Mouse (Mus musculus) MEL (cell line): ENCODE results near the gene Trappc6a. TPM values are rescaled to one million over a fixed set of nuclear protein-coding genes. Genes with fewer than 3 reads are reported as not detected.

Source experiments
- DNase-seq: peaks from one replicate; pipeline ENCODE4 v3.0.0; 2011; ENCODE audit warnings: low read depth, low spot score
- H3K27ac ChIP-seq: 2 replicates; pipeline ENCODE4 v1.5.1; 2012; ENCODE audit warnings: low read depth, mild to moderate bottlenecking, control low read depth, low read length, moderate library complexity; ENCODE audit not compliant: control insufficient read depth
- H3K27me3 ChIP-seq, 2 experiments: fragments of 150-350 bp in 1 of 2; sonication (generic) in 1 of 2; 2 replicates each; pipeline ENCODE4 v1.6.1; 2012; ENCODE audit warnings: low read length in 2 of 2, mild to moderate bottlenecking in 2 of 2, improper control_type of control experiment in 1 of 2, moderate library complexity in 1 of 2; ENCODE audit not compliant: insufficient read depth in 2 of 2, control insufficient read depth in 1 of 2
- H3K36me3 ChIP-seq, 2 experiments: 2 replicates each; pipeline ENCODE4 v1.6.1; 2012 to 2014; ENCODE audit warnings: low read length in 2 of 2, improper control_type of control experiment in 1 of 2, inconsistent platforms in 1 of 2, mild to moderate bottlenecking in 1 of 2; ENCODE audit not compliant: insufficient read depth in 2 of 2, control insufficient read depth in 1 of 2
- H3K4me1 ChIP-seq, 2 experiments: fragments of 150-350 bp in 1 of 2; sonication (generic) in 1 of 2; 2 replicates each; pipeline ENCODE4 v1.6.1; 2012; ENCODE audit warnings: low read length in 2 of 2, improper control_type of control experiment in 1 of 2, mild to moderate bottlenecking in 1 of 2; ENCODE audit not compliant: insufficient read depth in 2 of 2, control insufficient read depth in 1 of 2
- H3K4me3 ChIP-seq, 2 experiments: fragments of 150-350 bp in 1 of 2; sonication (generic) in 1 of 2; 2 replicates each; pipeline ENCODE4 v1.5.1; 2012; ENCODE audit warnings: low read depth in 2 of 2, low read length in 2 of 2, mild to moderate bottlenecking in 2 of 2, moderate library complexity in 2 of 2, control low read depth in 1 of 2, improper control_type of control experiment in 1 of 2; ENCODE audit not compliant: control insufficient read depth in 1 of 2, insufficient read depth in 1 of 2
- H3K79me2 ChIP-seq: 2 replicates; pipeline ENCODE4 v1.6.1; 2012; ENCODE audit warnings: mild to moderate bottlenecking, low read length, moderate library complexity; ENCODE audit not compliant: control insufficient read depth, poor library complexity, insufficient read depth
- H3K9ac ChIP-seq: 2 replicates; pipeline ENCODE4 v1.6.1; 2012; ENCODE audit warnings: low read depth, mild to moderate bottlenecking, control low read depth, low read length, moderate library complexity; ENCODE audit not compliant: control insufficient read depth, poor library complexity, severe bottlenecking
- H3K9me3 ChIP-seq: fragments of 150-350 bp; sonication (generic); replicated peaks from 2 replicates; pipeline ENCODE4 v1.6.1; 2012; ENCODE audit warnings: mild to moderate bottlenecking, low read length, improper control_type of control experiment, moderate library complexity; ENCODE audit not compliant: insufficient read depth
- CTCF ChIP-seq, 3 experiments: IDR thresholded peaks in 2 of 3; conservative IDR thresholded peaks in 1 of 3; 2 replicates each; pipeline ENCODE4 v1.5.1; 2011 to 2012; ENCODE audit warnings: low read length in 3 of 3, low read depth in 2 of 3, mild to moderate bottlenecking in 2 of 3, improper control_type of control experiment in 1 of 3, inconsistent platforms in 1 of 3, mixed read lengths in 1 of 3, moderate library complexity in 1 of 3; ENCODE audit not compliant: control insufficient read depth in 1 of 3, insufficient read depth in 1 of 3, poor library complexity in 1 of 3, severe bottlenecking in 1 of 3
- ETS1 ChIP-seq: IDR thresholded peaks from 2 replicates; pipeline ENCODE4 v1.6.1; 2012; ENCODE audit warnings: low read depth, mild to moderate bottlenecking, inconsistent platforms, low read length, improper control_type of control experiment, moderate library complexity
- GABPA ChIP-seq: IDR thresholded peaks from 2 replicates; pipeline ENCODE4 v1.6.1; 2012; ENCODE audit warnings: low read depth, mild to moderate bottlenecking, inconsistent platforms, low read length, improper control_type of control experiment, moderate library complexity
- MYC ChIP-seq: IDR thresholded peaks from 2 replicates; pipeline ENCODE4 v1.6.1; 2011; ENCODE audit warnings: low read depth, mild to moderate bottlenecking, low read length, improper control_type of control experiment, moderate library complexity
- POLR2A ChIP-seq, 2 experiments: IDR thresholded peaks; 2 replicates each; pipeline ENCODE4 v1.6.1; 2011 to 2012; ENCODE audit warnings: low read length in 2 of 2, mild to moderate bottlenecking in 2 of 2, control low read depth in 1 of 2, improper control_type of control experiment in 1 of 2, low read depth in 1 of 2, moderate library complexity in 1 of 2; ENCODE audit not compliant: control insufficient read depth in 1 of 2, insufficient read depth in 1 of 2, poor library complexity in 1 of 2
- POLR2AphosphoS5 ChIP-seq: IDR thresholded peaks from 2 replicates; pipeline ENCODE4 v1.6.1; 2012; ENCODE audit warnings: low read depth, borderline replicate concordance, mild to moderate bottlenecking, inconsistent platforms, low read length, moderate library complexity, mixed read lengths
- RAD21 ChIP-seq: IDR thresholded peaks from 2 replicates; pipeline ENCODE4 v1.6.1; 2011; ENCODE audit warnings: mild to moderate bottlenecking, low read depth, low read length, improper control_type of control experiment
- SMC3 ChIP-seq: IDR thresholded peaks from 2 replicates; pipeline ENCODE4 v1.6.1; 2011; ENCODE audit warnings: low read depth, low read length, improper control_type of control experiment
- TBP ChIP-seq: IDR thresholded peaks from 2 replicates; pipeline ENCODE4 v1.8.0; 2011; ENCODE audit warnings: low read depth, low read length, improper control_type of control experiment
- TCF12 ChIP-seq: IDR thresholded peaks from 2 replicates; pipeline ENCODE4 v1.6.1; 2014; ENCODE audit warnings: low read depth, mild to moderate bottlenecking, inconsistent platforms, low read length, improper control_type of control experiment, moderate library complexity
- ZC3H11A ChIP-seq: IDR thresholded peaks from 2 replicates; pipeline ENCODE4 v1.6.1; 2012; ENCODE audit warnings: low read depth, mild to moderate bottlenecking, inconsistent platforms, low read length, improper control_type of control experiment
- ZKSCAN1 ChIP-seq: IDR thresholded peaks from 2 replicates; pipeline ENCODE4 v1.6.1; 2012; ENCODE audit warnings: low read depth, mild to moderate bottlenecking, inconsistent platforms, low read length, improper control_type of control experiment, moderate library complexity
- polyA plus RNA-seq, 2 experiments: library from polyadenylated mRNA; stranded (reverse) in 1 of 2; unstranded in 1 of 2; fragments of >175 nt in 1 of 2; fragments of >200 nt in 1 of 2; gene quantifications; 2 replicates each; pipeline versions ENCODE4 v1.2.1 to v1.2.4; 2012; ENCODE audit warnings: low replicate concordance in 2 of 2, low read depth in 1 of 2; ENCODE audit not compliant: insufficient read length in 2 of 2, insufficient read depth in 1 of 2, missing spikeins in 1 of 2
- total RNA-seq: library from RNA; depleted of rRNA; stranded (reverse); fragments of 300-350 nt; gene quantifications from 2 replicates; pipeline ENCODE4 v1.2.3, GENCODE M21; 2012; rRNA removed

The Trappc6a gene
- total and polyA plus RNA-seq, 3 experiments, result 82.8 to 88.2 TPM; not detected in 1

GRCm38 (mm10) chr7:19564455-19564854 lies 56.3 kb downstream of the Trappc6a start:
- no peaks in the 10 kb centered on the region for H3K9me3 ChIP-seq
- H3K79me2 ChIP-seq, result peaks cover 28% of the 10 kb centered on the region
- H3K4me3 ChIP-seq, result peak overlapping the region in 1 of 2 experiments; percentile 10; a peak in 1 of 4 replicates
- TF ChIP-seq TBP (0 out of 2 replicates have a peak, but pooled peaks have one; percentile 3), POLR2A (IDR thresholded peaks at IDR 0.05; ENCODE audit: control insufficient read depth in 1 of 2, insufficient read depth in 1 of 2, low read depth in 1 of 2, low read length in 2 of 2, poor library complexity in 1 of 2) (0 out of 4 replicates have a peak, but pooled peaks of 1 of the 2 experiments have one; percentile 10), GABPA (no peak), RAD21 (peak; percentile 34), POLR2AphosphoS5 (no peak), SMC3 (peak; percentile 28; the same call in 1 of the 2 replicates), ZC3H11A (0 out of 2 replicates have a peak, but pooled peaks have one; percentile 35), TCF12 (no peak), CTCF (IDR thresholded peaks at IDR 0.05 in 2 of 3, conservative IDR thresholded peaks at IDR 0.05 in 1 of 3; ENCODE audit: control insufficient read depth in 1 of 3, insufficient read depth in 1 of 3, low read depth in 2 of 3, low read length in 3 of 3, poor library complexity in 1 of 3, severe bottlenecking in 1 of 3) (peak; percentile 32 to 51 (median 50)), ETS1 (no peak), ZKSCAN1 (no peak), MYC (peak; percentile 17; the same call in 1 of the 2 replicates)
- peaks cover 9 to 31% of the 10 kb centered on the region in 2 experiments; a peak in 3 of 4 replicates for H3K4me1 ChIP-seq
- no peaks in the 10 kb centered on the region for H3K27me3 ChIP-seq
- DNase-seq, result peak; percentile 82
- H3K27ac ChIP-seq, result peak overlapping the region; percentile 96
- peak overlapping the region; percentile 44 for H3K9ac ChIP-seq
- peaks cover 0 to 25% of the 10 kb centered on the region in 2 experiments; a peak in 2 of 4 replicates for H3K36me3 ChIP-seq

Other genes with a start within 250 kb of the Trappc6a start
- gene Vasp, start 236.6 kb upstream of the Trappc6a start, total RNA-seq, result 121 and 130 TPM in 2 replicates
- 100 to 1,000 TPM in 1 of 2 experiments, not detected in 1; 185 TPM for gene Vasp, start 236.6 kb upstream of the Trappc6a start, polyA plus RNA-seq
- not detected in 2 replicates for gene Ppm1n, start 228.3 kb upstream of the Trappc6a start, total RNA-seq
- not detected for gene Ppm1n, start 228.3 kb upstream of the Trappc6a start, polyA plus RNA-seq
- gene Rtn2, start 225.8 kb upstream of the Trappc6a start, total RNA-seq, result 0.27 and 0.52 TPM in 2 replicates
- 1 to 10 TPM in 1 of 2 experiments, not detected in 1; 1.4 TPM for gene Rtn2, start 225.8 kb upstream of the Trappc6a start, polyA plus RNA-seq
- 0.04 and 0.10 TPM in 2 replicates for gene Fosb, start 198.3 kb upstream of the Trappc6a start, total RNA-seq
- gene Fosb, start 198.3 kb upstream of the Trappc6a start, polyA plus RNA-seq, result under 1 TPM in 1 of 2 experiments, not detected in 1; 0.49 TPM
- gene Ercc1, start 163.6 kb upstream of the Trappc6a start, total RNA-seq, result 22.2 and 25.9 TPM in 2 replicates
- 10 to 100 TPM in 1 of 2 experiments, not detected in 1; 37.5 TPM for gene Ercc1, start 163.6 kb upstream of the Trappc6a start, polyA plus RNA-seq
- gene Cd3eap, start 148.9 kb upstream of the Trappc6a start, total RNA-seq, result 26.2 and 43.9 TPM in 2 replicates
- 10 to 100 TPM in 1 of 2 experiments, not detected in 1; 49.8 TPM for gene Cd3eap, start 148.9 kb upstream of the Trappc6a start, polyA plus RNA-seq
- 1.0 and 1.5 TPM in 2 replicates for gene Ppp1r13l, start 148.6 kb upstream of the Trappc6a start, total RNA-seq
- gene Ppp1r13l, start 148.6 kb upstream of the Trappc6a start, polyA plus RNA-seq, result 10 to 100 TPM in 1 of 2 experiments, not detected in 1; 15.9 TPM
- gene Ercc2, start 126.4 kb upstream of the Trappc6a start, total RNA-seq, result 29.4 and 34.4 TPM in 2 replicates
- gene Ercc2, start 126.4 kb upstream of the Trappc6a start, polyA plus RNA-seq, result 10 to 100 TPM in 1 of 2 experiments, not detected in 1; 44.5 TPM
- gene Klc3, start 104.3 kb upstream of the Trappc6a start, total RNA-seq, result 2.7 and 3.6 TPM in 2 replicates
- under 1 TPM in 1 of 2 experiments, not detected in 1; 0.42 TPM for gene Klc3, start 104.3 kb upstream of the Trappc6a start, polyA plus RNA-seq
- gene Ckm, start 103.6 kb upstream of the Trappc6a start, total RNA-seq, result not detected in 2 replicates
- gene Ckm, start 103.6 kb upstream of the Trappc6a start, polyA plus RNA-seq, result not detected
- 4.7 TPM in 2 replicates for gene Mark4, start 49.6 kb upstream of the Trappc6a start, total RNA-seq
- 10 to 100 TPM in 1 of 2 experiments, not detected in 1; 18.5 TPM for gene Mark4, start 49.6 kb upstream of the Trappc6a start, polyA plus RNA-seq
- 0.08 TPM in 1 of 2 replicates, not detected in the other for gene Exoc3l2, start 45.1 kb upstream of the Trappc6a start, total RNA-seq
- gene Exoc3l2, start 45.1 kb upstream of the Trappc6a start, polyA plus RNA-seq, result under 1 TPM in 1 of 2 experiments, not detected in 1; 0.08 TPM
- 5.5 and 6.1 TPM in 2 replicates for gene Bloc1s3, start within 50 bp of the Trappc6a start, total RNA-seq
- gene Bloc1s3, start within 50 bp of the Trappc6a start, polyA plus RNA-seq, result 1 to 10 TPM in 1 of 2 experiments, not detected in 1; 7.5 TPM
- 0.07 and 0.35 TPM in 2 replicates for gene Nkpd1, start 9.4 kb downstream of the Trappc6a start, total RNA-seq
- under 1 TPM in 1 of 2 experiments, not detected in 1; 0.33 TPM for gene Nkpd1, start 9.4 kb downstream of the Trappc6a start, polyA plus RNA-seq
- gene Ppp1r37, start 54.7 kb downstream of the Trappc6a start, total RNA-seq, result 10.0 and 13.6 TPM in 2 replicates
- 10 to 100 TPM in 1 of 2 experiments, not detected in 1; 29.0 TPM for gene Ppp1r37, start 54.7 kb downstream of the Trappc6a start, polyA plus RNA-seq
- gene Zfp296, start 68.9 kb downstream of the Trappc6a start, total RNA-seq, result 2.9 and 3.3 TPM in 2 replicates
- gene Zfp296, start 68.9 kb downstream of the Trappc6a start, polyA plus RNA-seq, result 1 to 10 TPM in 1 of 2 experiments, not detected in 1; 7.8 TPM
- gene Gemin7, start 69.2 kb downstream of the Trappc6a start, total RNA-seq, result 49.6 and 58.0 TPM in 2 replicates
- gene Gemin7, start 69.2 kb downstream of the Trappc6a start, polyA plus RNA-seq, result 10 to 100 TPM in 1 of 2 experiments, not detected in 1; 78.7 TPM
- 29.9 and 31.1 TPM in 2 replicates for gene Clasrp, start 96.1 kb downstream of the Trappc6a start, total RNA-seq
- gene Clasrp, start 96.1 kb downstream of the Trappc6a start, polyA plus RNA-seq, result 10 to 100 TPM in 1 of 2 experiments, not detected in 1; 62.2 TPM
- 4.6 and 6.2 TPM in 2 replicates for gene Relb, start 121.0 kb downstream of the Trappc6a start, total RNA-seq
- 1 to 10 TPM in 1 of 2 experiments, not detected in 1; 7.7 TPM for gene Relb, start 121.0 kb downstream of the Trappc6a start, polyA plus RNA-seq
- 55.5 and 58.5 TPM in 2 replicates for gene Clptm1, start 156.6 kb downstream of the Trappc6a start, total RNA-seq
- 100 to 1,000 TPM in 1 of 2 experiments, 10 to 100 TPM in 1; 62.4 to 102 TPM for gene Clptm1, start 156.6 kb downstream of the Trappc6a start, polyA plus RNA-seq
- gene Apoc2, start 169.5 kb downstream of the Trappc6a start, total RNA-seq, result not detected in 2 replicates
- gene Apoc2, start 169.5 kb downstream of the Trappc6a start, polyA plus RNA-seq, result not detected
- not detected in 2 replicates for gene Gm44805, start 173.0 kb downstream of the Trappc6a start, total RNA-seq
- gene Gm44805, start 173.0 kb downstream of the Trappc6a start, polyA plus RNA-seq, result not detected
- not detected in 2 replicates for gene Apoc4, start 173.1 kb downstream of the Trappc6a start, total RNA-seq
- not detected for gene Apoc4, start 173.1 kb downstream of the Trappc6a start, polyA plus RNA-seq
- gene Apoc1, start 184.3 kb downstream of the Trappc6a start, total RNA-seq, result not detected in 2 replicates
- under 1 TPM in 1 of 2 experiments, not detected in 1; 0.35 TPM for gene Apoc1, start 184.3 kb downstream of the Trappc6a start, polyA plus RNA-seq
- gene Apoe, start 190.8 kb downstream of the Trappc6a start, total RNA-seq, result 22.6 and 33.3 TPM in 2 replicates
- gene Apoe, start 190.8 kb downstream of the Trappc6a start, polyA plus RNA-seq, result 10 to 100 TPM in 1 of 2 experiments, not detected in 1; 61.4 TPM
- gene Tomm40, start 207.0 kb downstream of the Trappc6a start, total RNA-seq, result 288 and 294 TPM in 2 replicates
- gene Tomm40, start 207.0 kb downstream of the Trappc6a start, polyA plus RNA-seq, result 100 to 1,000 TPM in 1 of 2 experiments, not detected in 1; 403 TPM
- gene Nectin2, start 242.1 kb downstream of the Trappc6a start, total RNA-seq, result 6.9 TPM in 2 replicates
- 10 to 100 TPM in 1 of 2 experiments, not detected in 1; 25.6 TPM for gene Nectin2, start 242.1 kb downstream of the Trappc6a start, polyA plus RNA-seq